ENCODE assay signal across 25 mouse cellular contexts in the genomic region with DNA sequence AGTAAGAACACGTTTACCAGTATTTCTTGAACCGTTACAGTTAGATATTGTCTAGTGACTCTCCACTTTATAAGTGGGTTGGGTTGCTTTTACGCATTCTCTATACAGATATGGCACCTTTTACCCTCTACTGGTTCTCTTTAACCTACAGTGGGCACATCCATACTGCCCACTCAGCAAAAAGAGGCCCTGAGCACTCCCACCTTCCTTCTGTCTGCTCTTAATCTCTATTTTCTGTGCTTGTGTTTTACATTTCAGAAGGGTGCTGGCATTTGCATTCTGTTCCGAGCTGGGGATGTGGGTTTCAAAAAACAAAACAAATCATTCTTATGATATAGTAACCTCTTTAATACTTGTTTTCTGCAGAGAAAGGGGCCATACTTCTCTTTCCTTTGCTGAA.
A peak's percentile ranks its signal among the peaks of the same experiment; 100 is the strongest.
DNase-seq lines count a peak whose midpoint lies in the region; ATAC-seq and TF ChIP-seq lines count a peak whose summit lies in the region.
"Had no signal": no experiment of that assay in that cellular context is flagged by ENCODE, and none has a peak within 500 bp of the region (broad histone marks: within the 10 kb centered on the region; RNA-seq: fewer than 3 reads in every experiment).

No protein-coding gene starts in this region.

- no peak overlapping the region for H3K4me2 ChIP-seq in kidney, embryonic 15.5 days
- H3K4me2 ChIP-seq in kidney, postnatal 0 days (ENCODE audit: low read length) = no peak overlapping the region
- H3K4me2 ChIP-seq in neural tube, embryonic 15.5 days = no peak overlapping the region
- H3K4me2 ChIP-seq: embryonic facial prominence, embryonic 13.5 days; embryonic facial prominence, embryonic 15.5 days; forebrain, embryonic 12.5 days had no signal

- 63% methylated on average over 4 of the region's 4 CpGs for WGBS in kidney, adult 2 months
- WGBS in kidney, embryonic 15.5 days = 69% methylated on average over 4 of the region's 4 CpGs
- 68% methylated on average over 4 of the region's 4 CpGs for WGBS in kidney, postnatal 0 days
- 81% methylated on average over 4 of the region's 4 CpGs for WGBS in neural tube, embryonic 15.5 days

- H3K27ac ChIP-seq in kidney, adult 2 months (ENCODE audit: insufficient read depth, low read depth, low read length) = 0 out of 2 replicates have a peak overlapping the region, but pooled peaks have one; percentile 14
- peak overlapping the region; percentile 69 for H3K27ac ChIP-seq in kidney, embryonic 15.5 days
- H3K27ac ChIP-seq in kidney, postnatal 0 days = peak overlapping the region; percentile 50
- no peak overlapping the region for H3K27ac ChIP-seq in ES-E14 (ENCODE audit: insufficient read depth, low read depth, low read length, poor library complexity, severe bottlenecking)
- H3K27ac ChIP-seq in neural tube, embryonic 15.5 days (replicated peaks) = no peak overlapping the region
- H3K27ac ChIP-seq: embryonic facial prominence, embryonic 13.5 days; embryonic facial prominence, embryonic 15.5 days; forebrain, embryonic 10.5 days; forebrain, embryonic 12.5 days had no signal

- no peak for DNase-seq in kidney, adult 2 months
- no peak for DNase-seq in kidney, adult 8-10 months
- no peak for DNase-seq in kidney, postnatal 4 days
- no peak for DNase-seq in kidney, postnatal 0 days (ENCODE audit: low spot score)
- DNase-seq in kidney, postnatal 10 days = no peak
- no peak for DNase-seq in ES-E14 (ENCODE audit: low read depth, low spot score)
- DNase-seq: adrenal gland, adult 2 months; adrenal gland, postnatal 10 days; adrenal gland, postnatal 25 days; cerebellum, adult 11 months; cerebellum, adult 18-20 months; cerebellum, adult 8-10 months; cerebellum, adult 9-11 months; cerebellum, postnatal 14 days; cerebellum, postnatal 36 days; embryo, embryonic 11 days had no signal

- no peak for TF ChIP-seq POLR2A in kidney, adult 2 months (IDR thresholded peaks at IDR 0.05; ENCODE audit: low read depth, low read length)

- peaks cover 4% of the 10 kb centered on the region; the same call in 1 of the 2 replicates for H3K4me1 ChIP-seq in kidney, adult 2 months (ENCODE audit: control insufficient read depth, insufficient read depth, low read length)
- H3K4me1 ChIP-seq in kidney, embryonic 15.5 days = 0 out of 2 replicates have a peak, but pooled peaks cover under 1% of the 10 kb centered on the region
- H3K4me1 ChIP-seq in kidney, postnatal 0 days (replicated peaks; ENCODE audit: insufficient read depth, low read length) = no peaks in the 10 kb centered on the region
- H3K4me1 ChIP-seq in ES-E14 (ENCODE audit: control insufficient read depth in 2 of 2, insufficient read depth in 2 of 2, low read length in 2 of 2, poor library complexity in 1 of 2) = peaks cover 0 to 2% of the 10 kb centered on the region in 2 experiments; a peak in 1 of 4 replicates
- 0 out of 2 replicates have a peak, but pooled peaks cover 3% of the 10 kb centered on the region for H3K4me1 ChIP-seq in neural tube, embryonic 15.5 days
- H3K4me1 ChIP-seq: embryonic facial prominence, embryonic 13.5 days; embryonic facial prominence, embryonic 15.5 days; forebrain, embryonic 10.5 days; forebrain, embryonic 12.5 days had no signal

- in situ Hi-C loops in ES-E14 (cut with MboI; ENCODE audit: low sequenced_read_pairs in 2 of 2, unreplicated experiment in 2 of 2) = loop anchor here in 1 of 2 experiments (25.0 kb wide), 1 partner anchor 217 kb away; no protein-coding TSS in a partner anchor

- ATAC-seq in kidney, embryonic 15.5 days (replicated peaks; ENCODE audit: low FRiP score) = 0 out of 2 replicates have a peak, but pooled peaks have one; percentile 49
- no peak for ATAC-seq in kidney, postnatal 0 days (replicated peaks; ENCODE audit: low FRiP score, low read depth)
- no peak for ATAC-seq in neural tube, embryonic 15.5 days (ENCODE audit: low FRiP score)
- ATAC-seq: forebrain, embryonic 14.5 days; forebrain, embryonic 16.5 days had no signal

- H3K4me3 ChIP-seq in kidney, adult 2 months (ENCODE audit: insufficient read depth, low read depth, low read length) = no peak overlapping the region
- no peak overlapping the region for H3K4me3 ChIP-seq in kidney, embryonic 15.5 days (replicated peaks)
- no peak overlapping the region for H3K4me3 ChIP-seq in kidney, postnatal 0 days (replicated peaks; ENCODE audit: low read depth, low read length)
- H3K4me3 ChIP-seq in ES-E14 (ENCODE audit: insufficient read depth in 1 of 2, low read depth in 1 of 2, low read length in 2 of 2, poor library complexity in 1 of 2, severe bottlenecking in 1 of 2) = no peak overlapping the region
- H3K4me3 ChIP-seq in neural tube, embryonic 15.5 days (replicated peaks) = no peak overlapping the region
- H3K4me3 ChIP-seq: embryonic facial prominence, embryonic 13.5 days; embryonic facial prominence, embryonic 15.5 days; erythroblast, embryonic 14.5 days; forebrain, embryonic 10.5 days; forebrain, embryonic 12.5 days had no signal

- H3K36me3 ChIP-seq in kidney, adult 2 months (ENCODE audit: control insufficient read depth, insufficient read depth, low read length) = no peaks in the 10 kb centered on the region
- H3K36me3 ChIP-seq in kidney, embryonic 15.5 days = peaks cover 2% of the 10 kb centered on the region; the same call in 1 of the 2 replicates
- 0 out of 2 replicates have a peak, but pooled peaks cover 4% of the 10 kb centered on the region for H3K36me3 ChIP-seq in kidney, postnatal 0 days (ENCODE audit: insufficient read depth, low read length)
- H3K36me3 ChIP-seq in ES-E14 (ENCODE audit: control insufficient read depth, insufficient read depth, low read length, poor library complexity, severe bottlenecking) = no peaks in the 10 kb centered on the region
- H3K36me3 ChIP-seq in neural tube, embryonic 15.5 days = no peaks in the 10 kb centered on the region
- H3K36me3 ChIP-seq: embryonic facial prominence, embryonic 13.5 days; forebrain, embryonic 10.5 days; forebrain, embryonic 12.5 days had no signal

- H3K9ac ChIP-seq in kidney, embryonic 15.5 days = no peak overlapping the region
- H3K9ac ChIP-seq in kidney, postnatal 0 days (ENCODE audit: low read depth, low read length) = no peak overlapping the region
- no peak overlapping the region for H3K9ac ChIP-seq in ES-E14 (ENCODE audit: insufficient read depth, low read depth, low read length, poor library complexity, severe bottlenecking)
- no peak overlapping the region for H3K9ac ChIP-seq in neural tube, embryonic 15.5 days (replicated peaks)
- H3K9ac ChIP-seq: embryonic facial prominence, embryonic 13.5 days; embryonic facial prominence, embryonic 15.5 days; forebrain, embryonic 12.5 days had no signal

- H3K27me3 ChIP-seq in kidney, adult 2 months (replicated peaks; ENCODE audit: control insufficient read depth, insufficient read depth, low read length) = no peaks in the 10 kb centered on the region
- no peaks in the 10 kb centered on the region for H3K27me3 ChIP-seq in kidney, embryonic 15.5 days
- no peaks in the 10 kb centered on the region for H3K27me3 ChIP-seq in kidney, postnatal 0 days (ENCODE audit: insufficient read depth, low read length)
- no peaks in the 10 kb centered on the region for H3K27me3 ChIP-seq in neural tube, embryonic 15.5 days (replicated peaks)
- H3K27me3 ChIP-seq: embryonic facial prominence, embryonic 13.5 days; embryonic facial prominence, embryonic 15.5 days; forebrain, embryonic 12.5 days had no signal

- no peak for TF ChIP-seq CTCF in kidney, adult 2 months (conservative IDR thresholded peaks at IDR 0.05; ENCODE audit: insufficient read depth, insufficient read length, low read depth, low read length)
- TF ChIP-seq CTCF in kidney, postnatal 0 days (IDR thresholded peaks at IDR 0.05; ENCODE audit: low read depth) = no peak

- H3K9me3 ChIP-seq in kidney, embryonic 15.5 days (replicated peaks) = no peaks in the 10 kb centered on the region
- no peaks in the 10 kb centered on the region for H3K9me3 ChIP-seq in kidney, postnatal 0 days (replicated peaks; ENCODE audit: low read length)
- no peaks in the 10 kb centered on the region for H3K9me3 ChIP-seq in ES-E14 (ENCODE audit: control insufficient read depth, insufficient read depth, low read depth, low read length)
- H3K9me3 ChIP-seq in neural tube, embryonic 15.5 days (replicated peaks) = no peaks in the 10 kb centered on the region
- H3K9me3 ChIP-seq: embryonic facial prominence, embryonic 13.5 days; embryonic facial prominence, embryonic 15.5 days; forebrain, embryonic 12.5 days had no signal

TF ChIP-seq in ES-E14, 5 proteins besides CTCF, POLR2A, EP300 and RAD21:
- TF ChIP-seq HCFC1 (IDR thresholded peaks at IDR 0.05; ENCODE audit: borderline replicate concordance, insufficient read depth, low read length) (no peak), MAFK (IDR thresholded peaks at IDR 0.05; ENCODE audit: insufficient read depth, low read depth, low read length) (peak; percentile 53; the same call in 1 of the 2 replicates), ZNF384 (IDR thresholded peaks at IDR 0.05; ENCODE audit: low read depth, low read length) (no peak), CHD2 (IDR thresholded peaks at IDR 0.05; ENCODE audit: low read depth, low read length) (no peak), ZC3H11A (IDR thresholded peaks at IDR 0.05; ENCODE audit: borderline replicate concordance, low read depth, low read length) (no peak)

Comparison
In these comparisons a context has a peak if more than half of its experiments do, and no peak if none do; other contexts are left out.
1. H3K27ac ChIP-seq: peak in kidney, adult 2 months (single experiment), kidney, embryonic 15.5 days (single experiment) and kidney, postnatal 0 days (single experiment); none in ES-E14 (single experiment) and neural tube, embryonic 15.5 days (single experiment).